Mouse (Mus musculus) testis, adult 2 months (tissue): ENCODE measurements around the gene Col1a1. TPM values are rescaled to one million over a fixed set of nuclear protein-coding genes. Genes with fewer than 3 reads are reported as not detected.

Source experiments
- H3K27ac ChIP-seq: fragments of 200-500 bp; 2 replicates; pipeline ENCODE4 v1.5.1; 2012; ENCODE audit warnings: low read depth, low read length; ENCODE audit not compliant: control insufficient read depth, insufficient read depth
- H3K27me3 ChIP-seq: fragments of 200-500 bp; 2 replicates; pipeline ENCODE4 v1.6.1; 2012; ENCODE audit warnings: mild to moderate bottlenecking, low read length, moderate library complexity; ENCODE audit not compliant: control insufficient read depth, insufficient read depth
- H3K36me3 ChIP-seq: fragments of 200-500 bp; 2 replicates; pipeline ENCODE4 v1.6.1; 2012; ENCODE audit warnings: mild to moderate bottlenecking, low read length; ENCODE audit not compliant: control insufficient read depth, insufficient read depth
- H3K4me1 ChIP-seq: fragments of 200-500 bp; 2 replicates; pipeline ENCODE4 v1.6.1; 2012; ENCODE audit warnings: low read length; ENCODE audit not compliant: control insufficient read depth, insufficient read depth
- H3K4me3 ChIP-seq: fragments of 200-500 bp; 2 replicates; pipeline ENCODE4 v1.5.1; 2012; ENCODE audit warnings: low read depth, mild to moderate bottlenecking, low read length, moderate library complexity, mixed read lengths; ENCODE audit not compliant: control insufficient read depth
- CTCF ChIP-seq: fragments of 200-500 bp; IDR thresholded peaks from 2 replicates; pipeline ENCODE4 v1.5.1; 2012; ENCODE audit warnings: low read depth, mild to moderate bottlenecking, inconsistent platforms, low read length, moderate library complexity; ENCODE audit not compliant: control insufficient read depth, insufficient read depth, insufficient replicate concordance
- POLR2A ChIP-seq: fragments of 200-500 bp; IDR thresholded peaks from 2 replicates; pipeline ENCODE4 v1.6.1; 2012; ENCODE audit warnings: low read depth, mild to moderate bottlenecking, inconsistent platforms, low read length, moderate library complexity; ENCODE audit not compliant: control insufficient read depth
- polyA plus RNA-seq: library from polyadenylated mRNA; depleted of rRNA; stranded (reverse); fragments of >200 nt; gene quantifications from 2 replicates; pipeline ENCODE4 v1.2.3, GENCODE M21; 2012

Gene Col1a1
- polyA plus RNA-seq, 1 experiment: 14.3 TPM

- H3K4me3 ChIP-seq: no peak overlapping the region
- no peaks in the 10 kb centered on the region for H3K36me3 ChIP-seq
- TF ChIP-seq POLR2A: no peak
- no peak for TF ChIP-seq CTCF
- no peak overlapping the region for H3K27ac ChIP-seq
- H3K4me1 ChIP-seq: peaks cover 6% of the 10 kb centered on the region
- no peaks in the 10 kb centered on the region for H3K27me3 ChIP-seq
These were observed 8.2 kb upstream of the Col1a1 start for GRCm38 (mm10) chr11:94927771-94928291.

- no peaks in the 10 kb centered on the region for H3K36me3 ChIP-seq
- TF ChIP-seq CTCF (no peak), POLR2A (no peak)
- peak overlapping the region; percentile 58; the same call in 1 of the 2 replicates for H3K27ac ChIP-seq
- no peak overlapping the region for H3K4me3 ChIP-seq
- peaks cover 6% of the 10 kb centered on the region for H3K4me1 ChIP-seq
- no peaks in the 10 kb centered on the region for H3K27me3 ChIP-seq
These were observed 7.2 kb upstream of the Col1a1 start for GRCm38 (mm10) chr11:94928820-94929219.

GRCm38 (mm10) chr11:94929599-94929998 is 6.4 kb upstream of the Col1a1 start:
- Histone ChIP-seq H3K27ac (no peak overlapping the region), H3K4me1 (peaks cover 13% of the 10 kb centered on the region), H3K4me3 (no peak overlapping the region), H3K36me3 (no peaks in the 10 kb centered on the region), H3K27me3 (no peaks in the 10 kb centered on the region)
- TF ChIP-seq CTCF (no peak), POLR2A (no peak)

- TF ChIP-seq CTCF: no peak
- TF ChIP-seq POLR2A: no peak
- Histone ChIP-seq H3K4me3 (no peak overlapping the region), H3K4me1 (peaks cover 13% of the 10 kb centered on the region), H3K27ac (no peak overlapping the region), H3K27me3 (no peaks in the 10 kb centered on the region), H3K36me3 (no peaks in the 10 kb centered on the region)
These were observed 5.9 kb upstream of the Col1a1 start for GRCm38 (mm10) chr11:94930151-94930550.

GRCm38 (mm10) chr11:94933584-94933983 is 2.4 kb upstream of the Col1a1 start:
- TF ChIP-seq POLR2A: no peak
- no peak for TF ChIP-seq CTCF
- Histone ChIP-seq H3K4me1 (peaks cover 24% of the 10 kb centered on the region), H3K4me3 (no peak overlapping the region), H3K27ac (no peak overlapping the region), H3K36me3 (no peaks in the 10 kb centered on the region), H3K27me3 (0 out of 2 replicates have a peak, but pooled peaks cover 2% of the 10 kb centered on the region)

- H3K27ac ChIP-seq: no peak overlapping the region
- H3K27me3 ChIP-seq: 0 out of 2 replicates have a peak, but pooled peaks cover 2% of the 10 kb centered on the region
- no peaks in the 10 kb centered on the region for H3K36me3 ChIP-seq
- no peak for TF ChIP-seq CTCF
- TF ChIP-seq POLR2A: no peak
- H3K4me3 ChIP-seq: no peak overlapping the region
- H3K4me1 ChIP-seq: peaks cover 19% of the 10 kb centered on the region
These were observed 1.5 kb upstream of the Col1a1 start for GRCm38 (mm10) chr11:94934526-94934925.

GRCm38 (mm10) chr11:94936851-94937295 is 849 bp downstream of the Col1a1 start:
- peaks cover 19% of the 10 kb centered on the region for H3K4me1 ChIP-seq
- no peaks in the 10 kb centered on the region for H3K36me3 ChIP-seq
- H3K27me3 ChIP-seq: 0 out of 2 replicates have a peak, but pooled peaks cover 2% of the 10 kb centered on the region
- no peak for TF ChIP-seq POLR2A
- TF ChIP-seq CTCF: peak; percentile 75
- H3K4me3 ChIP-seq: peak overlapping the region; percentile 76
- H3K27ac ChIP-seq: no peak overlapping the region
